Mouse (Mus musculus) heart, adult 11 months (tissue): Measurements from ENCODE around the gene Pip5k1a.
A peak's percentile ranks its signal among the peaks of the same experiment; 100 is the strongest.
"Not testable (repeated sequence)": the region's sequence is repeated elsewhere in the genome, so short reads cannot be mapped to it uniquely, and the experiment has no call there.

Experiments used
- DNase-seq: peaks from one replicate; pipeline ENCODE4 v3.0.0; 2022

Pip5k1a gene

GRCm38 (mm10) chr3:95041625-95042024, 65.1 kb downstream of the Pip5k1a start:
- no peak for DNase-seq

- no peak for DNase-seq
These were observed 76.8 kb downstream of the Pip5k1a start for GRCm38 (mm10) chr3:95029953-95030352.

GRCm38 (mm10) chr3:95029291-95029827, 77.4 kb downstream of the Pip5k1a start:
- not testable (repeated sequence) for DNase-seq

GRCm38 (mm10) chr3:95028603-95029002, 78.1 kb downstream of the Pip5k1a start:
- no peak for DNase-seq

- DNase-seq, result peak; percentile 93
These were observed 79.0 kb downstream of the Pip5k1a start for GRCm38 (mm10) chr3:95027701-95028100.

- DNase-seq, result no peak
These were observed 79.6 kb downstream of the Pip5k1a start for GRCm38 (mm10) chr3:95027057-95027645.

GRCm38 (mm10) chr3:95025202-95025601, 81.5 kb downstream of the Pip5k1a start:
- no peak for DNase-seq

GRCm38 (mm10) chr3:95024551-95024950, 82.2 kb downstream of the Pip5k1a start:
- DNase-seq, result peak; percentile 97

GRCm38 (mm10) chr3:95020956-95021355, 85.8 kb downstream of the Pip5k1a start:
- not testable (repeated sequence) for DNase-seq

- no peak for DNase-seq
These were observed 88.0 kb downstream of the Pip5k1a start for GRCm38 (mm10) chr3:95018741-95019140.

GRCm38 (mm10) chr3:95016532-95017056, 90.1 kb downstream of the Pip5k1a start:
- DNase-seq, result no peak

- DNase-seq, result peak; percentile 99
These were observed 90.7 kb downstream of the Pip5k1a start for GRCm38 (mm10) chr3:95015891-95016531.

GRCm38 (mm10) chr3:95015337-95015872, 91.3 kb downstream of the Pip5k1a start, which contains the start of gene Zfp687:
Gene Zfp687 (minus strand): TSS chr3:95015448.
- DNase-seq, result peak; percentile 100

- peak; percentile 94 for DNase-seq
These were observed 92.1 kb downstream of the Pip5k1a start for GRCm38 (mm10) chr3:95014428-95015151.

GRCm38 (mm10) chr3:95013699-95014427, 92.9 kb downstream of the Pip5k1a start:
- DNase-seq, result peak; percentile 91

GRCm38 (mm10) chr3:95012982-95013381, 93.7 kb downstream of the Pip5k1a start:
- no peak for DNase-seq

- no peak for DNase-seq
These were observed 96.3 kb downstream of the Pip5k1a start for GRCm38 (mm10) chr3:95010396-95010795.
